Mouse (Mus musculus): Measurements from ENCODE around the gene Olfr132. TPM values are rescaled to one million over a fixed set of nuclear protein-coding genes. Genes with fewer than 3 reads are reported as not detected.
"Not testable (repeated sequence)": the region's sequence is repeated elsewhere in the genome, so short reads cannot be mapped to it uniquely, and the experiment has no call there.

The Olfr132 gene
- total RNA-seq (2021) (not detected), polyA plus RNA-seq (2012; rRNA removed) (not detected in 2 replicates)
- long read RNA-seq, result 0 reads

DNA sequence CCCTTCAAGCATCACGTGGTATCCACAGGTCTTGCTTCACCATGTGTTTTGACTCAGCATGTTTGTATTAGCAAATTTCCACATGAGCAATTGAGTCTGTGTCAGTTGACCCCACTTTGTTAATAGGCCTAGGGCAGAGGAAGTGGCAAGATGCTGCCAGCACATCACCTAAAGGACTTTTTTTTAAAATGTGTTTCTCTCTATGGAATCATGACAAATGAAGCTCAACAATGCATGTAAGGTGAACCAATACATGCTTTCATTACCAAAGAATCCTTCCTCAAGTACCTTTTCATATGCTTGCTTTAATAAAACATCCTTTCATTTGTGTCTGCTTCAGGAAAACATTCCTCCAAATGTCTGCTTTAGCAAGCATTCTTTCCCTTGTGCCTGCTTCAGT, at the start of gene Olfr132:
TSS of gene Olfr132 (minus strand) at position 101 of the 400 bp plus-strand sequence.
- WGBS, result 65% methylated on average over 1 of the region's 1 CpGs
- Histone ChIP-seq H3K4me3 (no peak within 1 kb of the TSS), H3K27ac (no peak within 1 kb of the TSS), H3K9ac (ENCODE audit: low read depth, low read length) (no peak within 1 kb of the TSS), H3K27me3 (ENCODE audit: control insufficient read depth, insufficient read depth, low read length) (no peaks in the 10 kb centered on the region), H3K36me3 (ENCODE audit: control insufficient read depth, insufficient read depth, low read length) (no peaks in the 10 kb centered on the region), H3K79me2 (replicated peaks; ENCODE audit: control insufficient read depth, insufficient read depth, low read length) (no peaks in the 10 kb centered on the region), H3K4me1 (ENCODE audit: control insufficient read depth, insufficient read depth, low read length) (no peaks in the 10 kb centered on the region)
- no peak for DNase-seq
- TF ChIP-seq POLR2A (IDR thresholded peaks at IDR 0.05; ENCODE audit: insufficient read depth, low read depth, low read length) (no peak), CTCF (IDR thresholded peaks at IDR 0.05) (no peak), EP300 (IDR thresholded peaks at IDR 0.05; ENCODE audit: insufficient read depth, low read depth, low read length) (no peak)
- intact Hi-C loops (cut with DNase I), result no loop called here

DNA sequence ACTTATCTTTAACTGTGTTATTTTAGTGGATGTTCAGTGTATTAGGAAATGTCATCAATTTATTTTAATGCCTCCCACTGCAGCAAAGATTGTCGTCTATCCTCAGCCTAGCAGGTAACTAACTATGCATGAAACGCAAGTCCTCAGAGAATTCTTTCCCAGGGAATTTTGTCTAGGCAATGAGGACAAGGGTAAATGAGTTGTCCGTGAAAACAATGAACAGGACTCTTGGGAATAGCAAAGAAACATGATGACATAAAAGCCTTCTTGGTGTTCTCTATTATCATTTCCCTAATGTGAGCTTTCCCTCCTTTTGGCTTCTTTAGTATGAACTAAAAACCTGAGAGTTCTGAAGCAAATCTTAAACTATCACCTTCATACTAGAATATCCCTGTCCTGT, 36.8 kb upstream of the Olfr132 start, which contains the start of gene Olfr134:
TSS of gene Olfr134 (plus strand) at position 301 of the 400 bp plus-strand sequence.
- WGBS, result 63% methylated on average over 3 of the region's 3 CpGs
- DNase-seq, result no peak
- TF ChIP-seq CTCF (IDR thresholded peaks at IDR 0.05), result no peak
- TF ChIP-seq EP300 (IDR thresholded peaks at IDR 0.05; ENCODE audit: insufficient read depth, low read depth, low read length), result no peak
- no peak for TF ChIP-seq POLR2A (IDR thresholded peaks at IDR 0.05; ENCODE audit: insufficient read depth, low read depth, low read length)
- H3K4me1 ChIP-seq (ENCODE audit: control insufficient read depth, insufficient read depth, low read length), result no peaks in the 10 kb centered on the region
- no peaks in the 10 kb centered on the region for H3K27me3 ChIP-seq (ENCODE audit: control insufficient read depth, insufficient read depth, low read length)
- H3K79me2 ChIP-seq (replicated peaks; ENCODE audit: control insufficient read depth, insufficient read depth, low read length), result no peaks in the 10 kb centered on the region
- H3K4me3 ChIP-seq, result no peak within 1 kb of the TSS
- intact Hi-C loops (cut with DNase I), result no loop called here
- H3K36me3 ChIP-seq (ENCODE audit: control insufficient read depth, insufficient read depth, low read length), result no peaks in the 10 kb centered on the region
- no peak within 1 kb of the TSS for H3K9ac ChIP-seq (ENCODE audit: low read depth, low read length)
- no peak within 1 kb of the TSS for H3K27ac ChIP-seq

DNA sequence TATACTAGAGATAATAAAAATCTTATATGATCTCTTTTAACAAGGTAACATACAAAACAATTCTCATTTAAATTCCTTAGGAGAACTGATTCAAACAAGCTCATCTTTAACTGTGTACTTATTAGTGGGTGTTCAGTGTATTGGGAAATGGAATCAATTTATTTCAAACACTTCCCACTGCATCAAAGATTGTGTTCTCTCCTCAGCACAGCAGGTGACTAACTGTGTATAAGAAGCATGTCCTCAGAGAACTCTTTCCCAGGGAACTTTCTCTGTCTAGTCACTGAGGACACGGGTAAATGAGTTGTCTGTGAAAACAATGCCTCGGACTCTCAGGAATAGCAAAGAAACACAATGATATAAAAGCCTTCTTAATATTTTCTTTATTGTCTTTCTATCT, 10.7 kb upstream of the Olfr132 start, which contains the start of gene Olfr133:
TSS of gene Olfr133 (plus strand) at position 301 of the 400 bp plus-strand sequence.
- Histone ChIP-seq H3K27ac (no peak within 1 kb of the TSS), H3K36me3 (ENCODE audit: control insufficient read depth, insufficient read depth, low read length) (no peaks in the 10 kb centered on the region), H3K27me3 (ENCODE audit: control insufficient read depth, insufficient read depth, low read length) (no peaks in the 10 kb centered on the region), H3K9ac (ENCODE audit: low read depth, low read length) (no peak within 1 kb of the TSS), H3K4me3 (no peak within 1 kb of the TSS), H3K4me1 (ENCODE audit: control insufficient read depth, insufficient read depth, low read length) (no peaks in the 10 kb centered on the region), H3K79me2 (replicated peaks; ENCODE audit: control insufficient read depth, insufficient read depth, low read length) (no peaks in the 10 kb centered on the region)
- TF ChIP-seq EP300 (IDR thresholded peaks at IDR 0.05; ENCODE audit: insufficient read depth, low read depth, low read length) (no peak), POLR2A (IDR thresholded peaks at IDR 0.05; ENCODE audit: insufficient read depth, low read depth, low read length) (no peak), CTCF (IDR thresholded peaks at IDR 0.05) (no peak)
- intact Hi-C loops (cut with DNase I), result no loop called here
- DNase-seq, result no peak
- 58% methylated on average over 2 of the region's 2 CpGs for WGBS

DNA sequence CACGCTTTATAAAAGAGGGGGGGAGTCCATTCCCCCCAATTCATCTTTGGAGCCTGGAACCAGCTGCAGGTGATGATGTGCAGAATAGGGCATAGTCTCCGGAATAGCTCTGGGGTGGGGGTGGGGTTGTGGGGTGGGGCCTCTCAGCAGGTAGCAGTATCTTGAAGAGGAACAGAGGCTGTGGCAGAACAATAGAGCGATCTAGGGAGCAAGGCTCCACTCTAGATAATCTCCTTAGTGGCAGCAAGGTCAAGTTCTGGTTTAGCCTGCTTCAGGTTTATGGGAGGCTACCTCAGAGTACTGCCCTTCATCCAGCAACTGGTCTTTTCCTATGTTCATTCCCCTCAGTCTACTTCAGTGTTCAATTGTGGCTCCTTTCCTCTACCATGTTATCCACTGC, 9.0 kb downstream of the Olfr132 start:
- H3K4me3 ChIP-seq; H3K9ac ChIP-seq (ENCODE audit: low read depth, low read length); H3K27ac ChIP-seq; H3K4me1 ChIP-seq (ENCODE audit: control insufficient read depth, insufficient read depth, low read length); DNase-seq; H3K79me2 ChIP-seq (replicated peaks; ENCODE audit: control insufficient read depth, insufficient read depth, low read length); H3K27me3 ChIP-seq (ENCODE audit: control insufficient read depth, insufficient read depth, low read length); H3K36me3 ChIP-seq (ENCODE audit: control insufficient read depth, insufficient read depth, low read length); intact Hi-C loops (cut with DNase I): not testable (repeated sequence)
- WGBS, result 63% methylated on average over 3 of the region's 3 CpGs

DNA sequence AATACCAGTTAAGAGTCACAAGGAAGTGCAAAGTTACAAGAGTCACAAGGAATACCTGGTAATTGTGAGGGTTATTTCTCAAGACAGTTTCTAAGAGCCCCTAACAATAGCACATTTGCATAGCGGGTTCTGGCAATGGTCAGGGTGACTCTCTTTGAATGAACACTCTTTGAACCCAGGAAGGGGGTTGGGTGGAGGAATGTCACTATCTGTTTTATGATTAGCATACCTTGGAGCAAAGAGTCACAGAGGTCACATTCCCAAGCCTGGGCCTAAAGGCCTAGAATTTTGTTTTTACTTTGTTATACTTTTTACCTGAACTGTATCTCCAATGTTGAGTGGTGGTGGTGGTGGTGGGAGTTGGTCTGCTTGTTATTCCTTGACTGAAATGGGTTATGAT, 10.1 kb downstream of the Olfr132 start:
- H3K79me2 ChIP-seq (replicated peaks; ENCODE audit: control insufficient read depth, insufficient read depth, low read length); H3K9ac ChIP-seq (ENCODE audit: low read depth, low read length); H3K27ac ChIP-seq; H3K4me1 ChIP-seq (ENCODE audit: control insufficient read depth, insufficient read depth, low read length); H3K4me3 ChIP-seq; intact Hi-C loops (cut with DNase I); H3K36me3 ChIP-seq (ENCODE audit: control insufficient read depth, insufficient read depth, low read length); H3K27me3 ChIP-seq (ENCODE audit: control insufficient read depth, insufficient read depth, low read length); DNase-seq: not testable (repeated sequence)
- WGBS, result 71% methylated on average over 1 of the region's 1 CpGs

DNA sequence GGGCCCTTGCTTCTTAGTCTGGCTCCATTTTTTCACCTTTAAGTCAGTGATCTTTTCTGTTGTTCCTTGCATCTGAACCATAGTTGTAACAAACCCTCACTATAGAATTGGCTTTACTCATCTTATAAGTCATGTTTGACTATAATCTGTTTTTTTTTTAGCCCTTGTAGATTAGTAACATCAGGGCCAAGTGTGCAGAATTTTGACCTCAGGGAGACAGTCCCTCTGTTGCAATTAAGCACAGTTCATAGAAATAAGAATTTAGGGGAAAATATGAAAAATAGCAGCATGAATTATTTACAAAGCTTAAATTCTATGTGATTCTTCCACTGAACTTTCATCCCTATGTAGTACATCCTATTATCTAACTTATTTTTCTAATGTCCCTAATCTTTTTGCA, 45.7 kb downstream of the Olfr132 start, which contains the start of gene Olfr131:
TSS of gene Olfr131 (minus strand) at position 101 of the 400 bp plus-strand sequence.
- Histone ChIP-seq H3K36me3 (ENCODE audit: control insufficient read depth, insufficient read depth, low read length) (no peaks in the 10 kb centered on the region), H3K27ac (no peak within 1 kb of the TSS), H3K4me3 (no peak within 1 kb of the TSS), H3K27me3 (ENCODE audit: control insufficient read depth, insufficient read depth, low read length) (no peaks in the 10 kb centered on the region), H3K9ac (ENCODE audit: low read depth, low read length) (no peak within 1 kb of the TSS), H3K79me2 (replicated peaks; ENCODE audit: control insufficient read depth, insufficient read depth, low read length) (no peaks in the 10 kb centered on the region), H3K4me1 (ENCODE audit: control insufficient read depth, insufficient read depth, low read length) (no peaks in the 10 kb centered on the region)
- DNase-seq, result no peak
- TF ChIP-seq CTCF (IDR thresholded peaks at IDR 0.05) (no peak), POLR2A (IDR thresholded peaks at IDR 0.05; ENCODE audit: insufficient read depth, low read depth, low read length) (no peak), EP300 (IDR thresholded peaks at IDR 0.05; ENCODE audit: insufficient read depth, low read depth, low read length) (no peak)
- intact Hi-C loops (cut with DNase I), result no loop called here

Data from heart, adult 2 months (tissue).